Mouse (Mus musculus) liver, embryonic 14.5 days (tissue): ENCODE measurements around the gene Ctnnal1. TPM values are rescaled to one million over a fixed set of nuclear protein-coding genes. Genes with fewer than 3 reads are reported as not detected.
A peak's percentile ranks its signal among the peaks of the same experiment; 100 is the strongest.

Source experiments
- ATAC-seq: fragments of 200-750 bp; cut with Nextera tagmentation; 2 replicates; pipeline ENCODE4 v1.8.0; 2017; ENCODE audit warnings: moderate number of reproducible peaks, mild to moderate bottlenecking, moderate library complexity; ENCODE audit not compliant: insufficient read depth
- DNase-seq, 3 experiments: peaks; one replicate each; pipeline ENCODE4 v3.0.0-alpha.2; 2012 to 2013; ENCODE audit warnings: low read depth in 3 of 3, low spot score in 3 of 3
- H3K27ac ChIP-seq: fragments of 300-500 bp; sonication (generic); 2 replicates; pipeline ENCODE4 v1.5.1; 2014; ENCODE audit warnings: moderate library complexity, mild to moderate bottlenecking, control low read depth, inconsistent platforms
- H3K27me3 ChIP-seq: fragments of 300-500 bp; sonication (generic); 2 replicates; pipeline ENCODE4 v1.6.1; 2014; ENCODE audit warnings: mild to moderate bottlenecking, low read length, moderate library complexity; ENCODE audit not compliant: control insufficient read depth, insufficient read depth
- H3K36me3 ChIP-seq: fragments of 300-500 bp; sonication (generic); replicated peaks from 2 replicates; pipeline ENCODE4 v1.6.1; 2014; ENCODE audit warnings: low read depth; ENCODE audit not compliant: control insufficient read depth, insufficient read depth
- H3K4me1 ChIP-seq, 2 experiments: fragments of 200-500 bp in 1 of 2; fragments of 300-500 bp in 1 of 2; sonication (generic) in 1 of 2; replicated peaks; 2 replicates each; pipeline ENCODE4 v1.6.1; 2012 to 2014; ENCODE audit warnings: antibody characterized with exemption in 1 of 2, inconsistent platforms in 1 of 2, low read length in 1 of 2; ENCODE audit not compliant: control insufficient read depth in 2 of 2, insufficient read depth in 2 of 2
- H3K4me2 ChIP-seq: fragments of 300-500 bp; sonication (generic); 2 replicates; pipeline ENCODE4 v1.6.1; 2014; ENCODE audit warnings: low read depth, mild to moderate bottlenecking, control low read depth, moderate library complexity
- H3K4me3 ChIP-seq, 2 experiments: fragments of 200-500 bp in 1 of 2; fragments of 300-500 bp in 1 of 2; sonication (generic) in 1 of 2; 2 replicates each; pipeline ENCODE4 v1.5.1; 2012 to 2014; ENCODE audit warnings: low read depth in 2 of 2, low read length in 2 of 2, mild to moderate bottlenecking in 2 of 2, control low read depth in 1 of 2, inconsistent platforms in 1 of 2, moderate library complexity in 1 of 2; ENCODE audit not compliant: insufficient read depth in 1 of 2
- H3K9ac ChIP-seq: fragments of 300-500 bp; sonication (generic); replicated peaks from 2 replicates; pipeline ENCODE4 v1.6.1; 2014; ENCODE audit warnings: mild to moderate bottlenecking, control low read depth, moderate library complexity
- H3K9me3 ChIP-seq: fragments of 300-500 bp; sonication (generic); 2 replicates; pipeline ENCODE4 v1.6.1; 2016; ENCODE audit warnings: low read length, mixed read lengths; ENCODE audit not compliant: control insufficient read depth
- CTCF ChIP-seq: IDR thresholded peaks from 2 replicates; pipeline ENCODE4 v1.5.1; 2016; ENCODE audit warnings: antibody characterized with exemption, low read depth, control low read depth
- EP300 ChIP-seq: IDR thresholded peaks from 2 replicates; pipeline ENCODE4 v1.6.1; 2016; ENCODE audit warnings: antibody characterized with exemption, low read depth
- WGBS: fragments of 180-500 bp; shearing (Covaris S2); extraction: QIAGEN DNeasy Blood & Tissue Kit; methylation state at CpG from one replicate; pipeline ENCODE4 v1.1.7; 2014; ENCODE audit not compliant: insufficient replicate concordance; 5-methylcytosine and 5-hydroxymethylcytosine counted together
- polyA plus RNA-seq, 2 experiments: library from polyadenylated mRNA; depleted of rRNA in 1 of 2; stranded (reverse) in 1 of 2; unstranded in 1 of 2; fragments of >200 nt; fragmentation: Nextera tagmentation in 1 of 2; extraction: Ambion mirVana in 1 of 2; gene quantifications; 2 replicates each; pipeline versions ENCODE4 v1.2.1 to v1.2.3; 2012 to 2014

Ctnnal1 gene
- polyA plus RNA-seq, 2 experiments = 4.8 to 8.2 TPM

DNA sequence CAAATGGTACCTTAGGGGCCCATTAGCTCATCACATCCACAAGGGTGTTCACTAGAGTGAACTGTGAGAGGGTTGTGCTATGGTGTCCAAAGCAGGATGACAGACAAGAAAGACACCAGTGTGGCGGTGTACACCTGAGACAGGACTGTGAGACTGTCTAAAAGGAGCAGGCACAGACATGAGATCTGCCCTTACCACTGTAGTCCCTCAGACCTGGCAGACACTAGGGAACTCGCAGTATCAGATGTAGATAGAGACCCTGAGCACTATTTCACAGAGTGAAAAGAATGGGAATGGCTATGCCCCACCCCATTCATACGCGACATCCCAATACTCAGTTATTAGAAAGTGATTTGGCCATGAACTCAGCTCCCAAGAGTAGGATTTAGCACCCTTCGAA is 9.1 kb downstream of the Ctnnal1 start:
- Histone ChIP-seq H3K9me3 (no peaks in the 10 kb centered on the region), H3K36me3 (no peaks in the 10 kb centered on the region), H3K9ac (no peak overlapping the region), H3K4me3 (no peak overlapping the region), H3K27me3 (no peaks in the 10 kb centered on the region), H3K27ac (no peak overlapping the region), H3K4me2 (no peak overlapping the region), H3K4me1 (peaks cover 0 to 3% of the 10 kb centered on the region in 2 experiments; a peak in 1 of 4 replicates)
- DNase-seq (no peak), ATAC-seq (no peak)
- WGBS = 83% methylated on average over 5 of the region's 5 CpGs
- no peak for TF ChIP-seq CTCF

- DNase-seq (no peak), ATAC-seq (no peak)
- Histone ChIP-seq H3K27me3 (no peaks in the 10 kb centered on the region), H3K4me3 (no peak overlapping the region), H3K9me3 (no peaks in the 10 kb centered on the region), H3K36me3 (no peaks in the 10 kb centered on the region), H3K27ac (no peak overlapping the region), H3K4me2 (no peak overlapping the region), H3K4me1 (peaks cover 0 to 3% of the 10 kb centered on the region in 2 experiments; a peak in 1 of 4 replicates), H3K9ac (no peak overlapping the region)
- TF ChIP-seq CTCF = 0 out of 2 replicates have a peak, but pooled peaks have one; percentile 10
- no peak for TF ChIP-seq EP300
- WGBS = 52% methylated on average over 6 of the region's 6 CpGs
Measured at GRCm38 (mm10) chr4:56850724-56851123, 14.3 kb downstream of the Ctnnal1 start.

DNA sequence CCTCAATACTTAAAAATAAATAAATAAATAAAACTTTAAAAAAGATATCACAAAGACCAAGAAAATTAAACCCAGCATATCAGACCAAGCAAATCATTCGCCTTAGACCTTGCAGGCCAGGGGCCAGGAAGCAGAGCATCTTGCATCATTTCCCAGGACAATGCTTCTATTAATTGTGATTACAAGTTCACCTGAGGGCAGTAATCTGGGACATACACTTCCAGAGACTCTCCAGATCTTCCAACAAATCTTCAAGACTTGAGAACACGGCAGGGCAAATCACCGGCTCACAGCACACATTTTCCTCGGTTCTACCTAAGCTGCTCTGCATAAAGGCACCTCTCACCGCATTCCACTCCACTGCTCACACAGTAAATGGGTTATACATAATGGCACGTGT is 16.9 kb downstream of the Ctnnal1 start:
- Histone ChIP-seq H3K9me3 (no peaks in the 10 kb centered on the region), H3K27ac (no peak overlapping the region), H3K9ac (no peak overlapping the region), H3K36me3 (peaks cover 3% of the 10 kb centered on the region; the same call in 1 of the 2 replicates), H3K27me3 (no peaks in the 10 kb centered on the region), H3K4me3 (no peak overlapping the region), H3K4me2 (no peak overlapping the region), H3K4me1 (peaks cover 0 to 3% of the 10 kb centered on the region in 2 experiments; a peak in 1 of 4 replicates)
- no peak for TF ChIP-seq CTCF
- no peak for TF ChIP-seq EP300
- ATAC-seq = no peak
- no peak for DNase-seq
- 71% methylated on average over 6 of the region's 6 CpGs for WGBS

DNA sequence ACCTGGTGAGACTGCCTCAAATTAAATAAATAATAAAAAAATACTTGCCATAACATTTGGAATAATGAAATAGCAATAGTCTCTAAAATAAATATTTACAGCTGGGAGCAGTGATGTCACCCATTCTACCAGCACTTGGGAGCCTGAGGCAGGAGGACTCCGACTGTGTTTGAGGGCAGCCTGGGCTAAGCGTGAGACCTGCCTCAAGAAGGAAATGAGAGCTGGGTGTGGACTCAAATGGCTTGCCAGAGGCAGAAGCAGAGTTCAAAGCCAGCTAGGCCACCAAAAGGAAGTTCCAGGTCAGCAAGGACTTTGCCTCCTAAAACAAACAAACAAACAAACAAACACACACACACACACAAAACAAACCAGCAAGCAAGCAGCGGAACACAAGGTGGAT is 17.6 kb downstream of the Ctnnal1 start:
- Histone ChIP-seq H3K4me2 (no peak overlapping the region), H3K9me3 (no peaks in the 10 kb centered on the region), H3K27me3 (no peaks in the 10 kb centered on the region), H3K4me1 (peaks cover 0 to 3% of the 10 kb centered on the region in 2 experiments; a peak in 1 of 4 replicates), H3K36me3 (peaks cover 3% of the 10 kb centered on the region; the same call in 1 of the 2 replicates), H3K27ac (no peak overlapping the region), H3K4me3 (no peak overlapping the region), H3K9ac (no peak overlapping the region)
- WGBS = 68% methylated on average over 3 of the region's 3 CpGs
- TF ChIP-seq EP300 = no peak
- no peak for TF ChIP-seq CTCF
- DNase-seq (no peak), ATAC-seq (no peak)

DNA sequence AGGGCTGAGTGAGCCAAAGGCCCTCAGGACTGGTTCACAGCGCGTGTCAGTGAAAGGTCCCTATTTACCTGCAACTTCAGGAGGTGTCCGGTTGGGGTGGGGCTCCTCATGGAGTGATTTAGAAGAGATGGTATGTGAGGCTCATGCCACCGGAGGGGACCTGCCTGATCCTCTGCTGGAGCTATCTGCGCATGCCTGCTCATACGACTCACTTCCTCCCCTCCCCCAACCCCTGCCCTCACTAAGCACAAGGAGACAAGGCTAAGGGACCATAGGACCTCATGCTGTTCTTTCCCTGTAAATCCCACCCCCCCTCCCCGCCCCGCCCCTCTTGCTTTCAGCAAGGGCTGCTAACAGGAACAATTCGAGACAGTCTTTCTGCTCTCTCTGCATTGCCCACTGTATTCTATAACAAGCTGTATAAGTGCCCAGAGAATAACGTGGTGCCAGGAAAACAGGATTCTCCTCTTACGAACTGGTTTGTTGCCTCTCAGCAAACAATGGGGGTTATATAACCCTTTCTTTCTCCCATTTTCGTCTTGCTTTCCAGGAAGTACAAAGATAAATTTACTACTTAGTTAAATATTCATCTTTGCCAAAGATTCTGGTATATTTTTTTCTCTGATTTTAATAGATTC is 19.0 kb downstream of the Ctnnal1 start:
- WGBS = 69% methylated on average over 12 of the region's 12 CpGs
- no peak overlapping the region for H3K27ac ChIP-seq
- H3K4me1 ChIP-seq = no peaks in the 10 kb centered on the region; a peak in 1 of 4 replicates
- H3K9ac ChIP-seq = no peak overlapping the region
- peaks cover 3% of the 10 kb centered on the region; the same call in 1 of the 2 replicates for H3K36me3 ChIP-seq
- no peak for TF ChIP-seq EP300
- TF ChIP-seq CTCF = no peak
- DNase-seq = no peak
- ATAC-seq = no peak
- H3K27me3 ChIP-seq = no peaks in the 10 kb centered on the region
- H3K4me2 ChIP-seq = no peak overlapping the region
- no peak overlapping the region for H3K4me3 ChIP-seq
- H3K9me3 ChIP-seq = no peaks in the 10 kb centered on the region
